Mouse (Mus musculus) midbrain, embryonic 15.5 days (tissue): ENCODE measurements around the gene Flt3l. TPM values are rescaled to one million over a fixed set of nuclear protein-coding genes. Genes with fewer than 3 reads are reported as not detected.
A peak's percentile ranks its signal among the peaks of the same experiment; 100 is the strongest.
"Not testable (repeated sequence)": the region's sequence is repeated elsewhere in the genome, so short reads cannot be mapped to it uniquely, and the experiment has no call there.

ENCODE experiments used
- ATAC-seq: fragments of 200-750 bp; cut with Nextera tagmentation; replicated peaks from 2 replicates; pipeline ENCODE4 v1.8.0; 2017; ENCODE audit warnings: moderate TSS enrichment
- H3K27ac ChIP-seq: fragments of 300-500 bp; sonication (generic); 2 replicates; pipeline ENCODE4 v1.5.1; 2015; ENCODE audit warnings: mild to moderate bottlenecking, inconsistent platforms
- H3K27me3 ChIP-seq: fragments of 300-500 bp; sonication (generic); replicated peaks from 2 replicates; pipeline ENCODE4 v1.6.1; 2015; ENCODE audit warnings: inconsistent platforms
- H3K36me3 ChIP-seq: fragments of 300-500 bp; sonication (generic); replicated peaks from 2 replicates; pipeline ENCODE4 v1.6.1; 2015; ENCODE audit warnings: inconsistent platforms
- H3K4me1 ChIP-seq: fragments of 300-500 bp; sonication (generic); 2 replicates; pipeline ENCODE4 v1.6.1; 2015; ENCODE audit warnings: inconsistent platforms
- H3K4me2 ChIP-seq: fragments of 300-500 bp; sonication (generic); 2 replicates; pipeline ENCODE4 v1.6.1; 2015; ENCODE audit warnings: inconsistent platforms, mild to moderate bottlenecking, moderate library complexity
- H3K4me3 ChIP-seq: fragments of 300-500 bp; sonication (generic); 2 replicates; pipeline ENCODE4 v1.5.1; 2015; ENCODE audit warnings: mild to moderate bottlenecking, inconsistent platforms
- H3K9ac ChIP-seq: fragments of 300-500 bp; sonication (generic); 2 replicates; pipeline ENCODE4 v1.6.1; 2015; ENCODE audit warnings: mild to moderate bottlenecking, inconsistent platforms
- H3K9me3 ChIP-seq: fragments of 300-500 bp; sonication (generic); 2 replicates; pipeline ENCODE4 v1.6.1; 2016; ENCODE audit warnings: inconsistent platforms
- WGBS: fragments of 180-500 bp; shearing (Covaris S2); methylation state at CpG from one replicate; pipeline ENCODE4 v1.1.7; 2015; ENCODE audit warnings: mixed read lengths; 5-methylcytosine and 5-hydroxymethylcytosine counted together
- polyA plus RNA-seq: library from polyadenylated mRNA; unstranded; fragments of >200 nt; fragmentation: Nextera tagmentation; extraction: Ambion mirVana; gene quantifications from 2 replicates; pipeline ENCODE4 v1.2.1, GENCODE M21; 2015

The Flt3l gene
- polyA plus RNA-seq, 1 experiment from 2014 or later = 2.1 TPM

DNA sequence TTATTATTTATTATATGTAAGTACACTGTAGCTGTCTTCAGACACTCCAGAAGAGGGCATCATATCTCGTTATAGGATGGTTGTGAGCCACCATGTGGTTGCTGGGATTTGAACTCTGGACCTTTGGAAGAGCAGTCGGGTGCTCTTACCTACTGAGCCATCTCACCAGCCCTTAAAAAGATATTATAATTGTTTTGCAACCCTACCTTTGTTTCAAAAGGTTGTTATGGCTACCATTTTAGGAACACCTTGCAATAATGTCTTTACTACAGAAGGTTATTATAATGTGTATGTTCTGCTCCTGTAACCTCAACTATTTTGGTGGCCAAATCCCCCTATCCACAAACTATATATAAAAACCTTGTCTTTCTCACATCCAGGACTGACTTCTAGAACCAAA lies 16.8 kb upstream of the Flt3l start:
- Histone ChIP-seq H3K4me2 (0 out of 2 replicates have a peak overlapping the region, but pooled peaks have one; percentile 69), H3K4me1 (peaks cover 18% of the 10 kb centered on the region), H3K9ac (peak overlapping the region; percentile 71; the same call in 1 of the 2 replicates)
- H3K9me3 ChIP-seq, H3K27ac ChIP-seq, H3K36me3 ChIP-seq, H3K27me3 ChIP-seq, H3K4me3 ChIP-seq, ATAC-seq: not testable (repeated sequence)
- 94% methylated on average over 2 of the region's 2 CpGs for WGBS

DNA sequence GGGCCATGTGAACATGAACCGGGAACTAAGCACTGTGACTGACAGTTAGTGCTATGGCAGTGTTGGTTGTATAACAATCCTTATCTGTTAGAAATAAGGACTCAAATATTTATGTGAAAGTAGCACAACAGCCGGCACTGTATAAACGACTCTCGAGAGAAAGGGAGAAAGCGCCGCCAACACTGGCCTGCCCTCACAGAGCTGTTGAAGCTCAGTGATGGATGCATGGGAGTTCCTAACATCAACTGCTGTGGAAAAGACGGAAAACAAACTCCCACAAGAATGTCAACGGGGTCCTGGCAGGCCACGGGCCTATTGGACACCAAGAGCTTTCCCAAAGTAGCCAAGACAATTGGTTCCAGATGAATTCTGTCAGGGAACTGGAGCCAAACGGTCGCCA lies 15.1 kb upstream of the Flt3l start:
- Histone ChIP-seq H3K27ac (no peak overlapping the region), H3K9ac (no peak overlapping the region), H3K9me3 (no peaks in the 10 kb centered on the region), H3K4me1 (peaks cover 18% of the 10 kb centered on the region), H3K36me3 (no peaks in the 10 kb centered on the region), H3K27me3 (no peaks in the 10 kb centered on the region), H3K4me2 (no peak overlapping the region), H3K4me3 (no peak overlapping the region)
- WGBS = 62% methylated on average over 11 of the region's 11 CpGs
- no peak for ATAC-seq

DNA sequence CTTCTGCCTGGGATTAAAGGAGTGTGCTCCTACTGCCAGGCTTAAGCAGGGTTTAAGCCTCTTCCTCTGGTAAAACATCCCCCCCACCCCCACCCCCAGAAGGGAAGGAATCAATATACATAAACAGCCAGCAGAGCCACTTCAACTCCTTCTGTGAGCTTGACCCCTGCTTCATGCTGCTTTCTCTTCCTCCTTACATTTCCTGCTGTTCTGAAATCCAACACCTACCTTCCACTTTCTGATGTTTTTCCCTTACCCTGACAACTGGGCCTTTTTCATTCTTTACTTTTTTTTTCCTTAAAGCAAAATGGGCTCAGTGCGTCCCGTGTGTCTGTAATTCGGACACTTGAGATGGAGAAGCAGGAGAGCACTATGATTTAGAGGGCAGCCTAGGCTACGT lies 14.1 kb upstream of the Flt3l start:
- Histone ChIP-seq H3K4me3 (no peak overlapping the region), H3K4me2 (no peak overlapping the region), H3K27ac (no peak overlapping the region), H3K27me3 (no peaks in the 10 kb centered on the region), H3K36me3 (no peaks in the 10 kb centered on the region), H3K9me3 (no peaks in the 10 kb centered on the region), H3K9ac (no peak overlapping the region), H3K4me1 (peaks cover 12% of the 10 kb centered on the region)
- ATAC-seq = no peak
- 65% methylated on average over 4 of the region's 4 CpGs for WGBS

DNA sequence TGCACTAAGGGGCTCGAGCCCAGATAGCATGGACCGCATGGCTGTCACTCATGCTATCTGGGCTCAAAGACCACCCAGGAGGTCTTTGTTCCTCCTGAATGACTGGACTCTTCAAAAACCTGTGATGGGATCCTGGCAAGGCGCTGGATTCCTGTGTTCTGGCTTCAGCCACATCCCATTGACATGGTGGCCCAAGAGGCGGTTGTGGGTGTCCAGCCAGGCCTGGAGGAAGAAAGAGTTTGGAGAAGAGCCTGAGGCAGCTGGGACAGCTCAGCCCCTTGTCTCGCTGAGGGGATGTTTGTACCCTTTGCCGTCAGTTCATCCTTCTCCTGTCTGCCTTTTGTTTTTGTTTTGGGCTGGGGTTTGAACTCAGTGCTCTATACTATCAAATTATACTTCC lies 13.3 kb upstream of the Flt3l start:
- no peak for ATAC-seq
- H3K4me2 ChIP-seq = no peak overlapping the region
- WGBS = 24% methylated on average over 6 of the region's 6 CpGs
- no peak overlapping the region for H3K9ac ChIP-seq
- no peak overlapping the region for H3K4me3 ChIP-seq
- no peak overlapping the region for H3K27ac ChIP-seq
- H3K36me3 ChIP-seq = no peaks in the 10 kb centered on the region
- H3K27me3 ChIP-seq = no peaks in the 10 kb centered on the region
- no peaks in the 10 kb centered on the region for H3K9me3 ChIP-seq
- peaks cover 6% of the 10 kb centered on the region for H3K4me1 ChIP-seq

DNA sequence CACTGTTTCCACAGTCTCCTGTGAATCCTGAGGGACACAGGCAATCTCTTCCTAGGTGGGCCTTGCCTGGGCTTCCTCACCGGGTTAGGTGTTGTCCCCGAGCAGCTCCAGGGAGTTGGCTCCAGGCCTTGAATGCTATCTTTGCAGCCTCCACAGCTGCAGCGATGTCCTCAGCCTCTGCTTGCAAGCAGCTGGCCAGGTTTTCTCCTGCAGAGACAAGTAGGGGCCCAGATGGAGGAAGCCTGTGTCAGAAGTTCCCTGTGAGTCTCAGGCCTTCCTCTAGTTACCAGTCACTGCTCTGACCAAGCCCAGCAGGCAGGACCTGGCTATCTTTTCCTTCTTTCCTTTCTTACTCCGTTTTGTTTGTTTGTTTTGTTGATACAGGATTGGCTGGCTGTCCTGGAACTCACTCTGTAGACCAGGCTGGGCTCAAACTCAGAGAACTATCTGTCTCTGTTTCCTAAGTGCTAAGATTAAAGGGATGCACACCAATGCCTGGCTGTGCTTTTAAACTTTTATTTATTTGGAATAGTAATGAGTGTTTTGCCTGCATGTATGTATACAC lies 12.4 kb upstream of the Flt3l start:
- no peak for ATAC-seq
- Histone ChIP-seq H3K4me2 (no peak overlapping the region), H3K4me1 (peaks cover 5% of the 10 kb centered on the region), H3K36me3 (no peaks in the 10 kb centered on the region), H3K4me3 (no peak overlapping the region), H3K27me3 (no peaks in the 10 kb centered on the region), H3K9me3 (no peaks in the 10 kb centered on the region), H3K27ac (no peak overlapping the region), H3K9ac (no peak overlapping the region)
- WGBS = 61% methylated on average over 4 of the region's 4 CpGs

DNA sequence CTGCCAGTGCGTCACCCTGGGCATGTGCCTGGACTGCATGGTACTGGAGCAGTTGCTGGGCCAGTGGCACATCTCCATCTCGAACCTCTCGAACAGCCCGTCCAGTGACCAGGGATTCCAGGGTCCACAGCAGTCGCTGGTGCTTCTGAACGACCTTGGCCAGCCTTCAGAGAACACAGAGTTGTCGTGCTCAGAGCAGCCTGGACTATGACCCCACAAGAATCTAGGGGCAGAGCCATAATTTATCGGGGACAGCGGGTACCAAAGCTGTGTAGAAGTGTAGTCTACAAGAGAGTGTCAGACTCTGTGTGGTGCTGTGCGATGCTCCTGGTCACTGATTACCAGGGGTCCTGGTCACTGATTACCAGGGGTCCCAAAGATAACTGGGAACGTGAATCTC lies 11.7 kb upstream of the Flt3l start:
- Histone ChIP-seq H3K27ac (no peak overlapping the region), H3K4me1 (no peaks in the 10 kb centered on the region), H3K27me3 (no peaks in the 10 kb centered on the region), H3K9ac (no peak overlapping the region), H3K9me3 (no peaks in the 10 kb centered on the region), H3K4me2 (no peak overlapping the region), H3K36me3 (no peaks in the 10 kb centered on the region), H3K4me3 (no peak overlapping the region)
- 92% methylated on average over 11 of the region's 11 CpGs for WGBS
- no peak for ATAC-seq

DNA sequence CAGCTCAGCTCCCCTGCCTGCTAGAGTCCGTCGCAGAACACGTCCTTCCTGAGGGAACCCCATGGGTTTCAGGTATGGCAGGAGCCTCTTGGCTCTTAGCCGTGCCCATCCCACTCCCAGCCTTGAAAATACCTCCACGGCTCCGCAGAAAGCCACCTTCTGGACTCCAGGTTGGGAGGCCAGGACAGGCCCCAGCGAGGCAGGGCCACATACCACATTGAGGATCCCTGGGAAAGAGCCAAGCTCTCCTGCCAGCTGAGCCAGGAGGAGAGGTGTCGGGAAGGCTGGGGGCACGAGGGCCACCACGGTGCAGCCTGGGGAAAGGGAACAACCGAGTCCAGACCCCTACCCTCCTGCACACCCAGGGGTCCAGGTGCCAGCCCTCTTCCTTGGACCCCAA lies 11.0 kb upstream of the Flt3l start:
- Histone ChIP-seq H3K4me1 (no peaks in the 10 kb centered on the region), H3K9ac (no peak overlapping the region), H3K27me3 (no peaks in the 10 kb centered on the region), H3K36me3 (no peaks in the 10 kb centered on the region), H3K9me3 (no peaks in the 10 kb centered on the region), H3K4me3 (no peak overlapping the region), H3K4me2 (no peak overlapping the region), H3K27ac (no peak overlapping the region)
- ATAC-seq = no peak
- WGBS = 95% methylated on average over 11 of the region's 11 CpGs

DNA sequence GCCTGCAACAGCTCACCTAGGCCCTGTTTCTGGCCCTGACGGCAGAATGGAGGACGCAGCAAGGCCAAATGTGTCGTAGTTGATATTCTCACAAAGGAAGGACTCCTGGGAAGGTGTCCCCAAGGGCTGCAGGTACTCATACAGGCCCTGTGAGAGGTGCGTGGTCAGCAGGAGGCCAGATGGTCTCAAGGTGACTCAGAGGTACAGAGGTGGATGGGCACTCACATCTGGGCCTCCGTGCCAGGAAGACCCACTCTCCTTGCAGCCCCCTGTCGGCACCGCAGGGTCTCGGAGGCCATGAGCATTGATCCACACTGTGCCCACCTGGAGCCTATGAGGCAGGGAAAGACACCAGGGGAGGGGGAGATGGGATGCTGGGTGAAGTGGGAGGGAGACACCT lies 9.2 kb upstream of the Flt3l start:
- ATAC-seq = no peak
- H3K4me3 ChIP-seq = no peak overlapping the region
- WGBS = 92% methylated on average over 8 of the region's 8 CpGs
- H3K27ac ChIP-seq = no peak overlapping the region
- H3K4me2 ChIP-seq = no peak overlapping the region
- H3K4me1 ChIP-seq = no peaks in the 10 kb centered on the region
- H3K36me3 ChIP-seq = no peaks in the 10 kb centered on the region
- H3K9me3 ChIP-seq = no peaks in the 10 kb centered on the region
- no peak overlapping the region for H3K9ac ChIP-seq
- H3K27me3 ChIP-seq = no peaks in the 10 kb centered on the region

DNA sequence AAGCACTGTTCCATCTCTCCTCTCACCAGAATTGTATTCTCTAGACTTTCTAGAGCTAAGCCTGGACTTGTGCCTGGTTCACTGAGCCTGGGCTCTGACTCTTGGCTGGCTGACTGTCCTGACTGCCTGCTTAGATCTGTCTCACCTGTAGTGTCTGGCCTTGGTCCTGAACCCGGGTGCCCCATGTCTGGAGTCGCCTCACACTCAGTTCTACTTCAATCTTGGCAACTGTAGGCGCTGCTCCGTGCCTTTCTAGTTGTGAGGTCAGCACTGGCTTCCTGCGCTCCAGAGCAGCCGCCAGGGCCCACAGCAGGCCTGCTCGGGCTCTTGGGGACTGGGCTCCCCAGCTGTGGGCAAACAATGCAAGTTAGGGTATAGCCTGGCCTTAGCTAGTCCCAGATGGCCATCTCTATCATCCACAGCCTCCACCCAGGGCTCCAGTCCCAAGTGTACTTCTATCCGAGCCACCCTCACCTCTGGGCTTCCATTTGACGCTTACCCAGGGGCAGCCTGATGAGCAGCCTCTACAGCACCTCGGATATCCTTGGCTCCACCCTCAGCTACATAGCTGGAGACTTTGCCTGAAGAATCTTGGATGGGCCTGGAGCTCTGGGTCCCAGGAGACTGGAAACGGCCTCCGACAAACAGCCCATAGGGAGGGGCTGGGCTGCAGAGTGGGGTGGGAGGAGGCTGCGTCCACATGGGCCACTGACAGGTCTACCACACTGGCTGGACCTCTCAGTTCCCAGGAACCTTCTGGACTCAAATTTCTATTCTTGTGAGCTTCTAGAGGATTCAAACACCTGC lies 8.3 kb upstream of the Flt3l start:
- no peaks in the 10 kb centered on the region for H3K36me3 ChIP-seq
- H3K9ac ChIP-seq = no peak overlapping the region
- ATAC-seq = no peak
- no peak overlapping the region for H3K4me3 ChIP-seq
- no peaks in the 10 kb centered on the region for H3K4me1 ChIP-seq
- no peak overlapping the region for H3K4me2 ChIP-seq
- H3K9me3 ChIP-seq = no peaks in the 10 kb centered on the region
- no peak overlapping the region for H3K27ac ChIP-seq
- 88% methylated on average over 13 of the region's 13 CpGs for WGBS
- H3K27me3 ChIP-seq = no peaks in the 10 kb centered on the region

DNA sequence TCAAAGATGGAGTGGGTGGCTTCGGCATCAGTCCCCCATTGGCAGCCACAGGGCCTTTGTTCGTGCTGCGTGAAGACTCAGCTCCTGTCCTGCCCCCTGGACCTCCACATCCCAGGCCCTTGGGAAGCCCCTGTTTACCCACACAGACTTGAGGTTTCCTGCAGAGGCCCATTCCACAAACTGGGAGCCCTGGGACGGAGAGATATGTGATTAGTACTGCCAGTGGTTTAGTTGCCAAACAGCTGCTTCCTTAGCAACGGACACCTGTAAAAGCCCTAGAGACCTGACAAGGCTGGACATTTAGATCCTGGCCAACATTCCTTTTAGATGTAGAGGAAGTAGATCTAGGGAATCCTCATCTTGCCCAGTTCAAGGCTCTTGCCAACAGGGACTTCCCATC lies 5.7 kb upstream of the Flt3l start:
- no peaks in the 10 kb centered on the region for H3K27me3 ChIP-seq
- 91% methylated on average over 5 of the region's 5 CpGs for WGBS

DNA sequence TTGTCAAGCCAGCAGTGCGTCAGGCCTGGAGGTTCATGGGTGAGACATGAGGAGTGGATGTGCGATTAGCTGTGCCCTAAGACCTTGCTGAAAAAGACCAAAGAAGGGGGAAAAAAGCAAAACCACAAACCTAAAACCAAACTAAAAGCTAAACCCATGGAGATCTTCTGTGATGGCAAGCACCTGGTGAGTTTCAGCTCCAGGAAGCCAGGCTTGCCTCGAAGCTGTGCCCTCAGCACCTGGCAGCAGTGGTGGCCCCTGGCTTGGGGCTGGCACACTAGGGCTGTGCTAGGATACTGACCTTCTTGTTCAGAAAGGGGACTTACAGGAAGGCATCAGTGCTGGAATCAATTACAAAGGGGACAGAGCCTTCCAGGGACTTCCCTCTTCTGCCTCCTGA lies 5.1 kb upstream of the Flt3l start:
- Histone ChIP-seq H3K9me3 (no peaks in the 10 kb centered on the region), H3K36me3 (no peaks in the 10 kb centered on the region), H3K4me2 (no peak overlapping the region), H3K27ac (no peak overlapping the region), H3K9ac (no peak overlapping the region), H3K4me3 (no peak overlapping the region), H3K4me1 (peaks cover 2% of the 10 kb centered on the region; the same call in 1 of the 2 replicates), H3K27me3 (no peaks in the 10 kb centered on the region)
- 91% methylated on average over 3 of the region's 3 CpGs for WGBS
- no peak for ATAC-seq

More for the DNA sequence above, 5.7 kb upstream of the Flt3l start:
- no peak overlapping the region for H3K4me2 ChIP-seq
- no peaks in the 10 kb centered on the region for H3K36me3 ChIP-seq
- no peak overlapping the region for H3K27ac ChIP-seq
- no peaks in the 10 kb centered on the region for H3K4me1 ChIP-seq
- H3K4me3 ChIP-seq = no peak overlapping the region
- no peak overlapping the region for H3K9ac ChIP-seq
- H3K9me3 ChIP-seq = no peaks in the 10 kb centered on the region
- ATAC-seq = no peak

DNA sequence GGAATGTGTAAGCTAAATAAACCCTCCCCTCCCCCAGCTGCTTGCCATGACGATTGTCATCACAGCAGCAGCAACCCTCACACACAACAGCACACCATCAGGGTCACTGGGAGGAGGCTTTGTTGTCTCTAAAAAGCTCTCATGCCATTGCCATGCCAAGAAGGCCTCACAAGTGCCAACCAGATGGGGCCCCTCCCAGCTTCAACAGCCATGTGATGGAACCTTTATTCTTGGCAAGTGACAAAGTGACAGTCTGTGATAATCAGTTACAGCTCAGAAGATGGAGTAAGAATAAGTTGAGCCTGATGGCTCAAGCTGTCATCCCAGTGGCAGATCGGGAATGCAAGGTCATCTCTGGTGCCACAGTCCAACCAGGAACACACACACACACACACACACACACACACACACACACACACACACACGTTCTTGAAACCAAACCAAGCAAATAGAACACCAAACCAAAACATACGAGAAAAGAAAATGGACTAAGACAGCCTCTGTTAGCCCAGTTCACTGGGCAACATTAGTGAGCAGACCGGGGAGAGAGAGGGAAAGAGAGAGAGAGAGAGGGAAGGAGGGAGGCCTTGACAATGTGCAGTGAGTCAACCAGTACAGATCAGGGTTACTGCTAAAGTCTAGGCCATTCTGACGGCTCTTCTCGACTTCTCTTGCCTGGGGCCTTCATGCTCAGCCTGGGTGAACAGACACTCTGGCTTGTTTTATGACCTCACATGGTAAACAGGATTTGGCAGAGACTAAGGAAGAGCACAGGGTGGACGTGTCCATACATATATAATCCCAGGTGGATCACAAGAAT lies 3.9 kb upstream of the Flt3l start:
- Histone ChIP-seq H3K36me3 (no peaks in the 10 kb centered on the region), H3K4me2 (no peak overlapping the region), H3K4me3 (no peak overlapping the region), H3K27me3 (no peaks in the 10 kb centered on the region), H3K4me1 (peaks cover 8% of the 10 kb centered on the region; the same call in 1 of the 2 replicates), H3K9me3 (no peaks in the 10 kb centered on the region), H3K27ac (no peak overlapping the region), H3K9ac (no peak overlapping the region)
- no peak for ATAC-seq
- WGBS = 81% methylated on average over 8 of the region's 8 CpGs
